Mouse (Mus musculus) telencephalon, adult 2 months (tissue): ENCODE measurements around the gene Pkig.
"Not testable (repeated sequence)": the region's sequence is repeated elsewhere in the genome, so short reads cannot be mapped to it uniquely, and the experiment has no call there.

Experiments used
- DNase-seq: peaks from one replicate; pipeline ENCODE4 v3.0.0-alpha.2; 2011; ENCODE audit warnings: low read depth, low spot score

Pkig gene

DNA sequence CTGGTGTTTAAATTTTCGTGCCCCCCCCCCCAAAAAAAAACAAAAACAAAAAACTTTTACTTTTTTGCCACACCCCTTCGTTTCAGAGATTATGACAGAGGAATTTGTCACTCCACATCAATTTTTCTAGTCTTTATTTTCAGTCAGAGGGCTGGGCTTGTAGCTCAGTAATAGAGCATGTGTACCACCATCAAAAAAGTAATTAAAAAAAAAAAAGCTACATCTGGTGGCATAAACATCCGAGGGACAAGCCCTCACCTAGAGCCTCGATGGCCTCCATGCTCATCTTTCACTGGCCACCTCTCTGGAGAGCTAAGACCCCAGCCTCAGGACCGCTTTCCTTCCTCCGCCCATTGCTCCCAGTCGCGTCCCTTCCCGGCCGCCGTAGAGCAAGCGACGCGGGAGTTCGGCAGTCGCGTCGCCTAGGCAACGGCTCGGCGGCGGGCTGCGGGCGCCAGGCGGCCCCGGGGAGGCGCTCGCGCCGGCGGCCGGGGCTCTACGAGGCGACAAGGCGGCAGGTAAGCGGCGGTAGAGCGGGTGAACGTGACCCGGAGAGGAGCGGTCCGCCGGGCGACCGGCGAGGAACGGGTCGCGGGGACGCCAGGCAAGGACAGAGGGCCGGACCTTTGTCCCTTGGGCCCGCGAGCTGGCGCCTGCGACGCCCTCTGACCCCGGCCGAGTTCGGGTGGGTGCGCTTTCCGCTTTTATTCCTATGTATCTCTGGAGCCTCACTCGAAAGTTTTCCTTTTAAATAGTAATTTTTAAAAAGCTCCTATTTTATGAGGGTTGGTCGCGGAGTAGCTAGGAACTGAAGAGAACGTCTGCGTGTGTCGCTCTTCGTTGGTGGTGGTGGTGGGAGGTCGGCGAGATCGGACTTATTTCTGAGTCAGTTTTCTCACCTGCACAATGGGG, at the start of gene Pkig:
Gene Pkig (plus strand): TSS at position 412 of the 912 bp plus-strand sequence.
- peak; percentile 73 for DNase-seq

DNA sequence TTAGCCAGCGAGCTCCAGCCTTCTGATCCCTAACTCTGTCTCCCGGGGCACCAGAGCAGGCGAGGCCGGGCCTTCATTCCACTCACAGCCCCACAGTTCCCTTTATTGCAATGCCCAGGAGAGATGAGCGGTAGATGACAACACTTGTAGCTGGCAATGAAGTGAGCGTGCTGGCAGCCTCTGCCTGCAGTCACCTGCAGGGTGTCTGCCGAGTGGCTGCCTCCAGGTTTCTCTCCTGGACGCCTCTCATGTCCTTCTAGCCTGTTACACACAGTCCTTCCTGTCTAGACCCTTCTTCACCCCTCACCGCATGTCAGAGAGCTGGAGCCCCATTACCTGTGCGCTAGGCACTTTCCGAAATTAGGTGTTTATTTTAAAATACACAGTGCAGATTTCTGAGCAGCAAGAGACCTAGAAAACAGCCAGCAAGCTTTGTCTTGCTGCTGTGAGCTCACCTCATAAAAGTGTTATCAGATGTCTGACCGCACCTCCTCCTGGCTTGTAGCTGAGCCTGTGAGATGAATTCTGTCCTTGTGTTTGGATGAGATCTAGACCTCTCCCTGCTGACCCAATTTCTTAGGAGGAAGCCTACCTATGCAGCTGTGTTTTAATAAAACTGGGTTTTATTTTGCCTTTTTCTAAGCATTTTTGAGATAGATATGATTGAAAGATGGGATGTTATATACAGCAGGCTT, 48.8 kb upstream of the Pkig start:
- DNase-seq = no peak

DNA sequence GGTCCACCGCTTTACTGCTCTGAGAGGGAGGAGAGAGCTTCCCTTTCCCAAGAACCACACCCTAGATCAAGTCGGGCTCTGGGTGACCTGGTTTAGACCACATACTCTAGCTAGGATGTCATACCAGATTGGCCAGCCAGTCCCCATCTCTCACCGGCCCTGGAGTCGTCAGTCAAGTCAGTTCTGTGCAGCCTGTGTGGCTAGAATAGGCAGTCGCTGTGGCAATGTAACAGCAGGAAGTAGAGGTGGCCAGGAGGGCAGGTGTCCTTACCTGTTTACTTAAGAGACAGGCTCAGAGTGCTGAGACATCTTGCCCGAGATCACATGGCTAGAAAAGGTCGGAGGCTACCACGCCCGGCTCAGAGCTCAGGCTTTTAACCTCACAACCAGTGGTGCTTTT, 47.0 kb upstream of the Pkig start:
- no peak for DNase-seq

DNA sequence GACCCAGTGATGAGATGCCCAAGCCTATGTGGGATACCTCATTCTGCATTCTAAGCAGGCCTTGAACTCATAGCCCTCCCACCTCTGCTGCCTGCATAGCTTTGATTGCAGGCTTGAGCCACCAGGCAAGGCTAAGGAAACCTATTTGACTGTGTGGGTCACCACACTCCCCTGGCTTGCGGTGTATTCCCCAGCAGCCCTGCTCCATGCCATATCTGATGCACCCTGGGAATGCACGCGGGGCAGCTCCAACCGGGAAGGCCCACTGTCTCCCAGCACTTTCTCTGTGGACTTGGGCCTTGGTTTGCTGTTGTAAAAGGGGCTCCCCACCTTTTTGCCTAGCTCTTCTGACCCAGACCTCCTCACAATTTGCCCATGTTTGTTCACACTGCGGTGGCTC, 45.0 kb upstream of the Pkig start:
- no peak for DNase-seq

DNA sequence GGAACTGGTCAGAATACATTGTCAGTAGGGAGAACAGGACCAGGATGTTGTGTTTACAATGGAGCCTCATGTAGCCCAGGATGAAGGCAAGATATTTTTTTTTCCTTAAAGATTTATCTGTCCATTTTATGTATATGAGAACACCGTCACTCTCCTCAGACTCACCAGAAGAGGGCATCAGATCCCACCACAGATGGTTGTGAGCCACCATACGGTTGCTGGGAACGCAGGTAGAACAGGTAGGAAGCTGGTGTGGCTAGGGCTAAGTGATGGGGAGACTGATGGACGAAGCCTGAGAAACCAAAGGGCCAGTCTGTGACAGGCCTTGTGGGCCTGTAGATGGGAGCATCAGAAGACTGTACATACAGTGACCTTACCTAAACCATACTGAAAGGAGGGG, 44.2 kb upstream of the Pkig start:
- DNase-seq = no peak

DNA sequence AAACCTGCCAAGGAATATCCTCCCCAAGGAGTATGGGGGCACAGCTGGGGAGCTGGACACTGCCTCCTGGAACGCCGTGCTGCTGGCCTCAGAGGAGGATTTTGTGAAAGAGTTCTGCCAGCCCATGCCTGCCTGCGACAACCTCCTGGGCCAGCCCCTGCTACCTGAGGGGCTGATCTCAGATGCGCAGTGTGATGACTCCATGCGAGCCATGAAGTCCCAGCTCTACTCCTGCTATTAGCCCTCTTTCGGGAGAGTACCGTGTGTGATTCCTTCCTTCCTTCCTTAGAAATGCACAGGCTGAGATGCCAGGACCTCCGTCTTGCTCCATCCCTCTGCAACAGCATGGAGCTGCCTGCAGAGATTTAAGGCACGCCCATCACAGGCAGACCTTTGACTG, 42.8 kb upstream of the Pkig start:
- DNase-seq = no peak

DNA sequence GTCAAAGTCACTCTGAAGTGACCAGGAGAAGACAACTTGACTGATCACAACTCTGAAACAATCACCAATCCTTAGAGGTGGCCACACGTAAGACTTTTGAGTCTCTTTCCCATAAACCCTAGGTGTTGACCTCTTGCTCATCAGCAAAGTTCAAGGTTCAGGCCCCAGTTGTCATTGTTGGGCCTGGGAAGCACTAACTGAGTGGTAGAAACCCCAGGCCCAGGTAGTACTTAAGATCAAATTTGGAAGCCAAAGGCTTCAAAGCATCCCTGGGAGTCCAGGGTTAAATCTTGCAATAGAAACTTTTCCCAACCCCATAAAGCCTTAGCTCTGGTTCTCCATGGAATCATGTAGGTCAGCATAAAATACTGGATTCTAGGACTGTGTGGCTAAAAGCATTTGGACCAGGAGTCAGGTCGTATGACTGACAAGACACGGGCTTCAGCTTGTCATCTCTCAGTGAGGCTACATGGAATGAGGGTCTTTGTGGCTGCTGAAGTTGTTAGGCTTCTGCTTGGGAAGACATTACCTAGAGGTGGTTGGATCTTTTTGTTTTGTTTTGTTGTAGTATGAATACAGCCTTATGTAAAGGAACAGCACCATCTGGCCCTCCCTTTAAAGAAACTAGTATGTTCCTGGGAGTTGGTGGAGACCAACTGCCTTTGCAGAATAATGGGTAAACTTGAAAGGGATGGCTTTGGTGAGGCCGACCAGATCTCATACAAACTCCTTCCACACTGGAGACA, 42.1 kb upstream of the Pkig start:
- DNase-seq = no peak

DNA sequence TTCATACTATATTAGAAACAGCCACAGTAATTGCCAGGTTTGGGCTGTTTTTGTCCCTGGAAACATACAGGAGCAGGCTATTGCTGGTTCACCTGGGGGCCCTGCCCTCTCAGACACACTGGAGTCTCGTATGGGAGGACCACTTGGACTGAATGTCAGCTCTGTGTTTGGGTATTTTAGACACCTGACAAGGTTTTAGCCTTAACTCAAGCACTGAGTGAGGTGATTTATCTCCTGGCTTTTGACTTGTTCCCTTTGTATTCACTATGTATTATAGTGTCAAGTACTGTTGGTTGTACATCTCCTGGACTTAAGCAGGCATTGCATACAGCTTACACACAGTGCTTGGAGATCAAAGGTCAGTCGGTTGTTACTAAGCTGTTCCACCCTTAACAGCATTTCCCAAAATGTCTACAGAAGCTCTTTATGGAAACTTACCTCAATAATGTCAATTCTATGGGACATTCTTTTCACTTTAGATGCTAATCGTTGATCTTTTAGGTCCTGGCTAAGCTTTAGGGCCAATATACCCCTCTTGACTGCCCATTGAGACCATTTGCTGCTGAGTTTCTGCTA, 41.4 kb upstream of the Pkig start:
- DNase-seq = no peak

DNA sequence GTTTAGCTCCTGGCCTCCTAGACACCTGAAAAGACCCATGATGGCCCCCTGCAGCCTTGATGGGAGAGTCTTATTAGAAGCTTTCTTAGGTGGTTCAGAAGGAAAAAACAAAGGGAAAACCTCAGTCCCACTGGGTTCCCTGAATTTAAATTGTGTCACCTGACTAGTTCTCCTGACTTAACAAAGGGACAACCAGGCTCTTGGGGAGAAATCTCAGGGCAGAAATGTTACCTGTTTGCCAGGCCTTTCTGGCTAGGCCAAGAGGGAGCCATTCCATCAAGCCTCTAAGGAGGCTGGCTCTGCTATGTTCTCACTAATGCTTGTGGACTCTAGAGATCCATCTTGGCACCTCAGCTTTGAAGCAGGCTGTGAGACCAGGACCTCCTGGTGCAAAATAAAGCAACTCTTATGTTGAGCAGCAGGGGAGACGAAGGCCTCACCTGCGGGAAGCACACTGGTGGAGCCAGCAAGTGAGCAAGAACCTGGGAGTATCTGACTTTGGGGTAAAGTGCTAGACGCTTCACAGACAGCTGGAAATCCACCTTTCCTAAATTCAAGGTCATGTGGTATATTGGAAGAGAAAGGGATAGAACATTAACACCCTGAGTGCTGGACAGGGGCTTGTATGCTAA, 40.8 kb upstream of the Pkig start:
- DNase-seq = no peak

DNA sequence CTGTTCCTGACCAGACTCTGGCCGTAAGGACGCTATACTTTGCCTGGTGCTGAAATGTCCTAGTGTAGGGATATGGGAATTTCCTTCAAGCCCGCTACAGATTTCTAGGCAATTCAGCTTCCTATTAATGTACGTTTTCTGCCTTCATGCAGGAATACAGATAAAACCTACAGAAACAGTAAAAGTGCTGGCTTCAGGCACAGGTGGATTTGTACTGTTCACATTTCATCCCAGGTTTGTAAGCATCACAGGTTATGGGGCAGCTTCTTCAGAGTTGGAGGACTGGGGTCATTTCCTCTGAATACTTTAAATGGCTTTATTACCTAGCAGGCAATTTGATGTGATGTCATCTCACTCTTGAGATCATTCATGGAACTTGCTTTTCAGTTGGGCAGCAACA, 40.3 kb upstream of the Pkig start:
- no peak for DNase-seq

DNA sequence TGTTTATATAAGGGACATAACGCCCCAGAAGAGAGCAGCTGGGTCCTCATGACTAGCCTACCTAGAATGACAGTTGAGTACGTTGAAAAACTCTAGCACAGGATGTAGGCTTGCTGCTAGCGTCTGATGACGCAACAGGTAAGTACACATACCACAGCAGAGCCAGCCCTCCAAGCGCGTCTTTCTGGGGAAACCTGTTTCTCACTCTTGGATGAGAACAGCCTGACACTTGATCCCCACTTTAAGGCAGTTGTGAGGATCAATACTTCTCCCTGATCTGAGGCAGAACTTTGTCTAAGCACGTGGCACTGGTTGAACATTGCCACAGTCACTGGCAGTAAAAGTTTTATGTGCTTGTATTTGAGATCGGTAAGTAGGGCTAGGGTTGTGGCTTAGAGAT, 37.7 kb upstream of the Pkig start:
- no peak for DNase-seq

DNA sequence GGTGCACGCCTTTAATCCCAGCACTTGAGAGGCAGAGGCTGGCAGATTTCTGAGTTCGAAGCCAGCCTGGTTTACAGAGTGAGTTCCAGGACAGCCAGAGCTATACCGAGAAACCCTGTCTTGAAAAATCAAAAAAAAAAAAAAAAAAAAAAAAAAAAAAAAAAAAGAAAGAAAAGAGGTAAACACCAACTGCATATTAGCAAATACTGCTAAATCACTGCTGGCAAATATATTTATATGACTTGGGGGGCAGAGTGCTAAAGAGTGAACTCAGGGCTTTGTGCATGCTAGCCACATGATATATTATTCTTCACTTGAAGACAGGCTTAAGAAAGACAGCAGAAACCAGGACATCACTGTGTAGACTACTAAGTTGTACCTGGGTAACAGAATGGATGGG, 36.8 kb upstream of the Pkig start:
- not testable (repeated sequence) for DNase-seq

DNA sequence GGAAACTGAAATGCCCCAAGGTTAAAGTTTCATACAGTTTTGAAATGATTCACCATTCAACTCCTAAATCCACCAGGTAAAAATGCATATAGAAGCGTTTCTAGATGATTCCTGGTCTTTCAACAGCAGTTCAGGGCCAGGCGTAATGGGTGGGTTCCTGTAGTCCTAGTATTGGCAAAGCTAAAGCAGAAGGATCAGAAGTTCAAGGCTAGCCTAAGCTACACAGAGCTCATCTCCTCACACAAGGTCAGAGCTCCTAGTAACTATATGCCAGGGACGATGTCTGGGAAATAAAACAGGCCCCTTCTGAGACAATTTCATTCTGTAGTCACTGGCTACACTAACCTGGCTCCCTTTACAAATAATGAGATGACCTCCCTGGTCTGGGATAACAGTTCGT, 27.0 kb upstream of the Pkig start:
- DNase-seq = no peak

DNA sequence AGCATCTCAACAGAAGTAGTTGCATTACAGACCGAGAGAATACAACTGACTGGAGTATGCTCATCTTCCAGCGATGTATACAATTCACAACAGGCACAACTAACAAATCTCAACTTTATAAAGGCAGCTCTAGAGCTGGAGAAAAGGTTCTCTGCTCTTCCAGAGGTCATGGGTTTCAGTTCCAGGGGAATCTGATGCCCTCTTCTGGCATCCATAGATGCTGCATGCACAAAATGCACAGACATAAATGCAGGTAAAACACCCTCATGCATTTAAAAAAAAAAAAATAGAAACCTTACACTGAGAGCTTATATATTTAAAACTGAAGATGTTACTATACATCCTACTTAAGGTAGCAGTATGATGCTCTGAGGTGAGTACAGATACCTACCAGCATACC, 26.5 kb upstream of the Pkig start:
- DNase-seq = no peak

DNA sequence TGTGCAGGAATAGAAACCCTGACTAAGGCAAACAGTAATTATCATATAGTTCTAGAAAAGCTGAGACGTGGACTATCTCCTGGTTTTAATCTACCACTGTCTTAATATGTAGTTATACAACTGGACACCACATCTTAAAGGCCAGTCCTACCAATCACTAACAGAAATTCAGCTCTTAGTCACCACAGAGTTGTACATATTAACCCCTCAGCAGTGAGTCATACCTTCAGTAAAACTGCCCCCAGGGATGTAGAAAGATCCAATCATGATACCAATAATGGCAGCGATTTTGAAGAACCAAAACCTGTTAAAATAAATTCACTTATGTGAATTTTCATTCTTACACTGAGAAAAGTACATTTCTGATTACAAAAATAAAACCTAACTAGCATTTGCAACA, 24.0 kb upstream of the Pkig start:
- DNase-seq = no peak

DNA sequence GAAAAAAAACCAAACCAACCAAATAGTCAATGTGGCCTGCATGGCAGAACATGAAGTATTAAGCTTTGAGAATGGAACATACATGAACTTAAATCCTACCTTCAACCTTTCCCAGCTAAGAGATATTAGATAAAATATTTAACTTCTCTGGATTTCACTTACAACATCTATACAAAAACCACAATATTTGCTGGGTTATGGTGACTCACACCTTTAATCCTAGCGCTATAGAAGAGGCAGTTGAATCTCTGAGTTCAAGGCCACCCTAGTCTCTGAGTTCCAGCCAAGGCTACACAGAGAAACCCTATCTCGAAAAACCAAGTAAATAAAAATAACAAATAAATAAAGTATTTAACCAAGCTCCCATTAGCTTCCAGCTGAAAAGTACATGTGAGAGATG, 22.1 kb upstream of the Pkig start:
- DNase-seq = no peak

DNA sequence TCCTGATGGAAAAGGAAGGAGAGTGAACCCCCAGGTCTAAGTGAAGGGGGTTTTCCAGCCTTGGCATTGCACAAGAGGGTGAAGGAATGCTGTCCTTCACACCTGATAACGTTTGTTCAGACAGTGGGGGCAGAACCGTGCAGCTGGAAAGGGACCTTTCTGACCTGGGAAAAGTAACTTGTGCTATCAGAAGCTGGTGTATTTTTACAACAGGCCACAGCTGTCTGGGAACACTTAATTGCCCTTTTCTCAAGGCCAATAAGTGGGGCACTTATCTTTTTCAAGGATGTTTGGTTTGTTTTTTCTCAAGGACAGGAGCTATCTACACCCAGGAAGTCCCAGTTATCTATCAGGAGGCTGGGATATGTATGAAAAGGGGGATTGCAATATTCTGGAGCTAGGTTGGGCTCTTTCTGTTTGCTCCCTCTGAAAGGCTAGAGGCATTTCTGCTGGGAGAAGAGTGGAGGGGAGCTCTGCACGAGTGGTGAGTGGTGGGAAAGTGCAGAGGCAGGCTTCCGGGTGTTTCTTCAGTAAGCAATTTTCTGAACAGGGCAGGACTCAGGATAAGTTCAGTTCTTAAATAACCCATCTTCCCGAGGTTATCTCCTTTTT, 20.4 kb upstream of the Pkig start:
- no peak for DNase-seq

DNA sequence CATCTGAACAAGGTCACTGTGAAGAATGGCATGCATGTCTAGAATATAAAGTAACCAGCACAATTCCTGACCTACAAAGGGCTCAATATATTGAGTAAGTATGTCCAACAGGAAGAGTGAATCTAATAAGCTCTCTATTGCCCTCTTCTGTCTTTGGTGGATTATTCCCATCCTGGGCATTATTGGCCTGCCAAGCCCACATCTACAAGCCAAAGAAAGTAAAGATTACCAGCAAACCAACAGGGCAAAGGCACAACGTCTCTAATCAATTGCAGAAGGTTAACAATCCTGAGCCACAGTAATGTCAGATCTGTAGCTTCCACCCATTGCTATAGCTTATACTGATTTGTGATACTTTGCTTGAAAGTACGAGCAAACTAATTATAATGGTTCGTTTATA, 17.7 kb upstream of the Pkig start:
- DNase-seq = no peak

DNA sequence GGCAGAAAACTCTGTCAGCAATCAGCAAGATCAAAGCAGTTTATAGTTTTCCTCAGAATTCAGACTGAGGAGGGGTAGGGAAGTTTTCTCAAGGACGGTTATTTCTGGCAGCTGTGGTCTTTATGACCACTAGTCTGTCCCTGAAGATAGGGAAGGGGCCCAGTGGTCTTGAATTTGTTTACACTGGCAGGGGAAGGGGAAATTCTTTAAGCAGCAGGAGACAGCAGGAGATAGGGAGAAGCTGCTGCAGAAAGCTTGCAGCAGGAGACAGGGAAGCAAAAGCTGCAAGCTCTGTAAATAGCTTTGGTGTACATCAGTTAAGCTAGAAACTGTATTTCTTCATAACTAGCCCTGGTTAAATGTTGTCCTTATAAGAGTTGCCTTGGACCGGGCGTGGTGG, 16.5 kb upstream of the Pkig start:
- DNase-seq = no peak

DNA sequence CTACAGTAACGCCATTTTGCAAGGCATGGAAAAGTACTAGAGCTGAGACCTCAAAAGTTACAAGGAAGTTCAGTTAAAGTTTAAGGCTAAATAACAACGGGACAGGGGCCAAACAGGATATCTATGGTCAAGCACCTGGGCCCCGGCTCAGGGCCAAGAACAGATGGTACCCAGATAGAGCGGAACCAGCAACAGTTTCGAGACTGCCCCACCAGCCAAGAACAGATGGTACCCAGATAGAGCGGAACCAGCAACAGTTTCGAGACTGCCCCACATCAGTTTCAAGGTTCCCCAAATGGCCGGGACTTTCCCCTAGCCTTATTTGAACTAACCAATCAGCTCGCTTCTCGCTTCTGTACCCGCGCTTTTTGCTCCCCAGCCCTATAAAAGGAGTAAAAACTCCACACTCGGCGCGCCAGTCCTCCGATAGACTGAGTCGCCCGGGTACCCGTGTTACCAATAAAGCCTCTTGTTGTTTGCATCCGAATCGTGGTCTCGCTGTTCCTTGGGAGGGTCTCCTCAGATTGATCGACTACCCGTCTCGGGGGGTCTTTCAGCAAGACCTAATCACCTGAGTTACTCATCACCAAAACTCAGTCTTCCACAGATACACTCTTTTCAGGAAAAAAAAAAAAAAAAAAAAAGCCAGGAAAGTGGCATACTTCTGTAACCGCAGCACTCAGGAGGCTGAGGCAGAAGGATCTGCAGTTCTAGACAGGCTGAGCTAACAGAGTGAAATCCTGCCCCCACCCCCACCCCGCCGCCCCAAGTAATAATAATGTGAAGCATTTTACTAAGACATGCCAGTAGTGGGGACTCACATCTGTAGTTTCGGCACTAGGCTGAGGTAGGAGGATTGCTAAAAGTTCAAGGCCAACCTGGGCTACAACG, 15.3 kb upstream of the Pkig start:
- no peak for DNase-seq
